Mouse (Mus musculus): ENCODE results near the gene Ndufa13. TPM values are rescaled to one million over a fixed set of nuclear protein-coding genes. Genes with fewer than 3 reads are reported as not detected.
A peak's percentile ranks its signal among the peaks of the same experiment; 100 is the strongest.

The Ndufa13 gene
- polyA plus RNA-seq, 2 experiments: 97.4 to 190 TPM

- WGBS: 17% methylated on average over 12 of the region's 12 CpGs
- no peaks in the 10 kb centered on the region for H3K9me3 ChIP-seq (ENCODE audit: control insufficient read depth, low read length)
These were observed 1.4 kb downstream of the Ndufa13 start for GRCm38 (mm10) chr8:69900895-69901451.

GRCm38 (mm10) chr8:69899876-69900275 is 2.5 kb downstream of the Ndufa13 start:
- no peak overlapping the region for H3K4me2 ChIP-seq (replicated peaks; ENCODE audit: low read depth, low read length, severe bottlenecking)
- H3K4me1 ChIP-seq (ENCODE audit: control insufficient read depth, insufficient read depth, low read length): peaks cover 17% of the 10 kb centered on the region
- WGBS: 98% methylated on average over 2 of the region's 2 CpGs
- no peak overlapping the region for H3K9ac ChIP-seq (ENCODE audit: low read depth, low read length, severe bottlenecking)
- H3K4me3 ChIP-seq (replicated peaks; ENCODE audit: low read length): no peak overlapping the region
- DNase-seq (ENCODE audit: low spot score): no peak
- no peak for ATAC-seq (ENCODE audit: low FRiP score, low read depth)
- TF ChIP-seq POLR2A (IDR thresholded peaks at IDR 0.05; ENCODE audit: borderline replicate concordance, extremely low read depth, insufficient read depth, insufficient read length): no peak
- no peaks in the 10 kb centered on the region; the same call in none of the 2 replicates for H3K36me3 ChIP-seq (ENCODE audit: control insufficient read depth, insufficient read depth, low read length)
- H3K27ac ChIP-seq (replicated peaks; ENCODE audit: low read depth, low read length): no peak overlapping the region
- no peaks in the 10 kb centered on the region for H3K9me3 ChIP-seq (ENCODE audit: control insufficient read depth, low read length)
- no peaks in the 10 kb centered on the region for H3K27me3 ChIP-seq (ENCODE audit: control insufficient read depth, insufficient read depth, low read length)

More at GRCm38 (mm10) chr8:69900895-69901451, 1.4 kb downstream of the Ndufa13 start:
- peak overlapping the region; percentile 93 for H3K4me2 ChIP-seq (replicated peaks; ENCODE audit: low read depth, low read length, severe bottlenecking)
- H3K4me1 ChIP-seq (ENCODE audit: control insufficient read depth, insufficient read depth, low read length): peaks cover 17% of the 10 kb centered on the region
- no peak for TF ChIP-seq POLR2A (IDR thresholded peaks at IDR 0.05; ENCODE audit: borderline replicate concordance, extremely low read depth, insufficient read depth, insufficient read length)
- ATAC-seq (ENCODE audit: low FRiP score, low read depth) (no peak), DNase-seq (ENCODE audit: low spot score) (no peak)
- peak overlapping the region; percentile 84 for H3K27ac ChIP-seq (replicated peaks; ENCODE audit: low read depth, low read length)
- H3K4me3 ChIP-seq (replicated peaks; ENCODE audit: low read length): peak overlapping the region; percentile 73
- no peaks in the 10 kb centered on the region; the same call in none of the 2 replicates for H3K36me3 ChIP-seq (ENCODE audit: control insufficient read depth, insufficient read depth, low read length)
- H3K27me3 ChIP-seq (ENCODE audit: control insufficient read depth, insufficient read depth, low read length): no peaks in the 10 kb centered on the region
- H3K9ac ChIP-seq (ENCODE audit: low read depth, low read length, severe bottlenecking): peak overlapping the region; percentile 81

- Histone ChIP-seq H3K4me2 (replicated peaks; ENCODE audit: low read depth, low read length, severe bottlenecking) (no peak overlapping the region), H3K27ac (replicated peaks; ENCODE audit: low read depth, low read length) (no peak overlapping the region), H3K9ac (ENCODE audit: low read depth, low read length, severe bottlenecking) (no peak overlapping the region), H3K4me3 (replicated peaks; ENCODE audit: low read length) (no peak overlapping the region), H3K36me3 (ENCODE audit: control insufficient read depth, insufficient read depth, low read length) (peaks cover 18% of the 10 kb centered on the region), H3K9me3 (ENCODE audit: control insufficient read depth, low read length) (no peaks in the 10 kb centered on the region), H3K27me3 (ENCODE audit: control insufficient read depth, insufficient read depth, low read length) (no peaks in the 10 kb centered on the region), H3K4me1 (ENCODE audit: control insufficient read depth, insufficient read depth, low read length) (peaks cover 12% of the 10 kb centered on the region)
- DNase-seq (ENCODE audit: low spot score) (no peak), ATAC-seq (ENCODE audit: low FRiP score, low read depth) (no peak)
- TF ChIP-seq POLR2A (IDR thresholded peaks at IDR 0.05; ENCODE audit: borderline replicate concordance, extremely low read depth, insufficient read depth, insufficient read length): no peak
- 89% methylated on average over 6 of the region's 6 CpGs for WGBS
These were observed 4.5 kb downstream of the Ndufa13 start for GRCm38 (mm10) chr8:69897857-69898256.

- peaks cover under 1% of the 10 kb centered on the region; the same call in 1 of the 2 replicates for H3K27me3 ChIP-seq (ENCODE audit: control insufficient read depth, insufficient read depth, low read length)
- ATAC-seq (ENCODE audit: low FRiP score, low read depth) (no peak), DNase-seq (ENCODE audit: low spot score) (no peak)
- WGBS: 82% methylated on average over 4 of the region's 4 CpGs
- H3K9ac ChIP-seq (ENCODE audit: low read depth, low read length, severe bottlenecking): no peak overlapping the region
- no peak for TF ChIP-seq POLR2A (IDR thresholded peaks at IDR 0.05; ENCODE audit: borderline replicate concordance, extremely low read depth, insufficient read depth, insufficient read length)
- H3K4me1 ChIP-seq (ENCODE audit: control insufficient read depth, insufficient read depth, low read length): peaks cover 12% of the 10 kb centered on the region
- H3K36me3 ChIP-seq (ENCODE audit: control insufficient read depth, insufficient read depth, low read length): peaks cover 24% of the 10 kb centered on the region
- H3K4me2 ChIP-seq (replicated peaks; ENCODE audit: low read depth, low read length, severe bottlenecking): no peak overlapping the region
- no peak overlapping the region for H3K27ac ChIP-seq (replicated peaks; ENCODE audit: low read depth, low read length)
- H3K9me3 ChIP-seq (ENCODE audit: control insufficient read depth, low read length): no peaks in the 10 kb centered on the region
- no peak overlapping the region for H3K4me3 ChIP-seq (replicated peaks; ENCODE audit: low read length)
These were observed 6.4 kb downstream of the Ndufa13 start for GRCm38 (mm10) chr8:69895772-69896451.

DNA sequence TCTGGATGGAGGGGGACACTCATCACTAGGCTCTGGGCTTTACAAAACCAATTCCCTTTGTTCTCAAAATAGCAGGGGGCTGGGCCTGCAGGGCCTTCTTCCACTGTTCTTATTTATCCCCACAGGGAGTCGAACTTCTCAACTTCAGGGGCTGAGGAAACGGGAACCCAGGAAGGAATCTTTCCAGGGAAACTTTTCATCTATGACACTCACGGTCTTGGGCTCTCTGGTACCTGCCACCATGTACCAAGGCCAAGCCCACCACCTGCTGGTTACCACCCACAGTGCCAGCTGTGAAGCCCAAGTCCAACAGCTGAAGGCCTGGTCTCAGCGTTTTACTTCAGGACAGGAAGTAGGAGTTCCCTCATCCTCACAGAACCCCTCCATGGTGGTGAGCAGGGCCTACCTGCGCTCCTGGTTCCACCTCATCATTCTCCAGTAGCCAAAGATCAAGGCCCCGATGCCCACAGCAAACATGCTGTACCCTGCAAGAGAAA is 7.5 kb downstream of the Ndufa13 start:
- H3K36me3 ChIP-seq (ENCODE audit: control insufficient read depth, insufficient read depth, low read length): peaks cover 24% of the 10 kb centered on the region
- H3K27ac ChIP-seq (replicated peaks; ENCODE audit: low read depth, low read length): no peak overlapping the region
- no peak overlapping the region for H3K4me2 ChIP-seq (replicated peaks; ENCODE audit: low read depth, low read length, severe bottlenecking)
- no peak overlapping the region for H3K9ac ChIP-seq (ENCODE audit: low read depth, low read length, severe bottlenecking)
- H3K27me3 ChIP-seq (ENCODE audit: control insufficient read depth, insufficient read depth, low read length): peaks cover 11% of the 10 kb centered on the region
- 71% methylated on average over 6 of the region's 6 CpGs for WGBS
- DNase-seq (ENCODE audit: low spot score): no peak
- no peaks in the 10 kb centered on the region for H3K9me3 ChIP-seq (ENCODE audit: control insufficient read depth, low read length)
- no peak overlapping the region for H3K4me3 ChIP-seq (replicated peaks; ENCODE audit: low read length)
- H3K4me1 ChIP-seq (ENCODE audit: control insufficient read depth, insufficient read depth, low read length): peaks cover 3% of the 10 kb centered on the region; the same call in 1 of the 2 replicates
- no peak for ATAC-seq (ENCODE audit: low FRiP score, low read depth)
- no peak for TF ChIP-seq POLR2A (IDR thresholded peaks at IDR 0.05; ENCODE audit: borderline replicate concordance, extremely low read depth, insufficient read depth, insufficient read length)
